Mouse (Mus musculus) kidney, postnatal 14 days (tissue): ENCODE measurements around the gene Lnpep.
"Not testable (repeated sequence)": the region's sequence is repeated elsewhere in the genome, so short reads cannot be mapped to it uniquely, and the experiment has no call there.

Source experiments
- DNase-seq: peaks from one replicate; pipeline ENCODE4 v3.0.0; 2022; ENCODE audit warnings: mixed read lengths

The Lnpep gene

GRCm38 (mm10) chr17:17608416-17608988 is 16.3 kb downstream of the Lnpep start:
- no peak for DNase-seq

GRCm38 (mm10) chr17:17604554-17604953 is 20.3 kb downstream of the Lnpep start:
- DNase-seq: no peak

GRCm38 (mm10) chr17:17603609-17604008 is 21.2 kb downstream of the Lnpep start:
- DNase-seq: no peak

- no peak for DNase-seq
Measured at GRCm38 (mm10) chr17:17602786-17603185, 22.1 kb downstream of the Lnpep start.

GRCm38 (mm10) chr17:17602330-17602729 is 22.5 kb downstream of the Lnpep start:
- no peak for DNase-seq

- peak; percentile 78 for DNase-seq
Measured at GRCm38 (mm10) chr17:17600804-17601252, 24.0 kb downstream of the Lnpep start.

- DNase-seq: no peak
Measured at GRCm38 (mm10) chr17:17600001-17600400, 24.8 kb downstream of the Lnpep start.

GRCm38 (mm10) chr17:17598355-17598754 is 26.5 kb downstream of the Lnpep start:
- no peak for DNase-seq

GRCm38 (mm10) chr17:17592926-17593325 is 31.9 kb downstream of the Lnpep start:
- no peak for DNase-seq

GRCm38 (mm10) chr17:17587333-17588047 is 37.4 kb downstream of the Lnpep start:
- DNase-seq: no peak

- DNase-seq: no peak
Measured at GRCm38 (mm10) chr17:17585115-17585514, 39.7 kb downstream of the Lnpep start.

- no peak for DNase-seq
Measured at GRCm38 (mm10) chr17:17583896-17584295, 41.0 kb downstream of the Lnpep start.

GRCm38 (mm10) chr17:17581234-17581633 is 43.6 kb downstream of the Lnpep start:
- DNase-seq: no peak

- DNase-seq: no peak
Measured at GRCm38 (mm10) chr17:17576399-17576798, 48.5 kb downstream of the Lnpep start.

- DNase-seq: peak; percentile 38
Measured at GRCm38 (mm10) chr17:17567071-17567470, 57.8 kb downstream of the Lnpep start.

- DNase-seq: no peak
Measured at GRCm38 (mm10) chr17:17548958-17549357, 75.9 kb downstream of the Lnpep start.

GRCm38 (mm10) chr17:17531338-17531737 is 93.5 kb downstream of the Lnpep start:
- DNase-seq: no peak

- no peak for DNase-seq
Measured at GRCm38 (mm10) chr17:17516384-17517016, 108.3 kb downstream of the Lnpep start.

GRCm38 (mm10) chr17:17506677-17507076 is 118.2 kb downstream of the Lnpep start:
- DNase-seq: no peak

- no peak for DNase-seq
Measured at GRCm38 (mm10) chr17:17499278-17499677, 125.6 kb downstream of the Lnpep start.

GRCm38 (mm10) chr17:17498848-17499247 is 126.0 kb downstream of the Lnpep start:
- no peak for DNase-seq

GRCm38 (mm10) chr17:17496730-17497129 is 128.1 kb downstream of the Lnpep start:
- no peak for DNase-seq

- DNase-seq: not testable (repeated sequence)
Measured at GRCm38 (mm10) chr17:17496234-17496633, 128.6 kb downstream of the Lnpep start.

GRCm38 (mm10) chr17:17492116-17492515 is 132.7 kb downstream of the Lnpep start:
- DNase-seq: no peak
